Mouse (Mus musculus): ENCODE measurements around the gene Ift80. TPM values are rescaled to one million over a fixed set of nuclear protein-coding genes. Genes with fewer than 3 reads are reported as not detected.

Ift80 gene
- polyA plus RNA-seq, 1 experiment from 2014 or later: 12.8 TPM

GRCm38 (mm10) chr3:68979187-68979586, 25.2 kb downstream of the Ift80 start:
- Histone ChIP-seq H3K4me1 (no peaks in the 10 kb centered on the region), H3K9ac (no peak overlapping the region), H3K9me3 (replicated peaks) (no peaks in the 10 kb centered on the region), H3K27me3 (no peaks in the 10 kb centered on the region), H3K4me3 (no peak overlapping the region), H3K36me3 (ENCODE audit: poor library complexity, severe bottlenecking) (peaks cover 13% of the 10 kb centered on the region), H3K4me2 (no peak overlapping the region), H3K27ac (no peak overlapping the region)
- ATAC-seq: no peak
- WGBS: 84% methylated on average over 10 of the region's 10 CpGs

GRCm38 (mm10) chr3:68977696-68978095, 26.7 kb downstream of the Ift80 start:
- no peak for ATAC-seq
- 98% methylated on average over 4 of the region's 4 CpGs for WGBS
- Histone ChIP-seq H3K27me3 (no peaks in the 10 kb centered on the region), H3K9ac (no peak overlapping the region), H3K27ac (no peak overlapping the region), H3K4me3 (no peak overlapping the region), H3K36me3 (ENCODE audit: poor library complexity, severe bottlenecking) (peaks cover 16% of the 10 kb centered on the region), H3K4me1 (no peaks in the 10 kb centered on the region), H3K4me2 (no peak overlapping the region), H3K9me3 (replicated peaks) (no peaks in the 10 kb centered on the region)

GRCm38 (mm10) chr3:68975533-68976490, 28.6 kb downstream of the Ift80 start:
- ATAC-seq: no peak
- H3K9ac ChIP-seq: no peak overlapping the region
- no peak overlapping the region for H3K4me3 ChIP-seq
- peaks cover 12% of the 10 kb centered on the region for H3K36me3 ChIP-seq (ENCODE audit: poor library complexity, severe bottlenecking)
- no peak overlapping the region for H3K27ac ChIP-seq
- no peak overlapping the region for H3K4me2 ChIP-seq
- H3K27me3 ChIP-seq: no peaks in the 10 kb centered on the region
- no peaks in the 10 kb centered on the region for H3K4me1 ChIP-seq
- 54% methylated on average over 9 of the region's 9 CpGs for WGBS
- H3K9me3 ChIP-seq (replicated peaks): no peaks in the 10 kb centered on the region

- Histone ChIP-seq H3K36me3 (ENCODE audit: poor library complexity, severe bottlenecking) (peaks cover 12% of the 10 kb centered on the region), H3K4me2 (no peak overlapping the region), H3K9ac (no peak overlapping the region), H3K9me3 (replicated peaks) (no peaks in the 10 kb centered on the region), H3K27me3 (no peaks in the 10 kb centered on the region), H3K4me1 (no peaks in the 10 kb centered on the region), H3K27ac (no peak overlapping the region), H3K4me3 (no peak overlapping the region)
- ATAC-seq: no peak
- 93% methylated on average over 8 of the region's 8 CpGs for WGBS
These were observed 29.5 kb downstream of the Ift80 start for GRCm38 (mm10) chr3:68974639-68975532.

GRCm38 (mm10) chr3:68973574-68973973, 30.8 kb downstream of the Ift80 start:
- Histone ChIP-seq H3K27me3 (no peaks in the 10 kb centered on the region), H3K4me3 (no peak overlapping the region), H3K27ac (no peak overlapping the region), H3K9me3 (replicated peaks) (no peaks in the 10 kb centered on the region), H3K4me1 (no peaks in the 10 kb centered on the region), H3K36me3 (ENCODE audit: poor library complexity, severe bottlenecking) (peaks cover 12% of the 10 kb centered on the region), H3K9ac (no peak overlapping the region), H3K4me2 (no peak overlapping the region)
- WGBS: 87% methylated on average over 1 of the region's 1 CpGs
- no peak for ATAC-seq

GRCm38 (mm10) chr3:68969091-68969590, 35.2 kb downstream of the Ift80 start:
- no peaks in the 10 kb centered on the region for H3K9me3 ChIP-seq (replicated peaks)
- ATAC-seq: no peak
- WGBS: 94% methylated on average over 3 of the region's 3 CpGs

GRCm38 (mm10) chr3:68967404-68967803, 37.0 kb downstream of the Ift80 start:
- WGBS: 81% methylated on average over 6 of the region's 6 CpGs

More at GRCm38 (mm10) chr3:68969091-68969590, 35.2 kb downstream of the Ift80 start:
- Histone ChIP-seq H3K27me3 (no peaks in the 10 kb centered on the region), H3K4me2 (no peak overlapping the region), H3K4me1 (no peaks in the 10 kb centered on the region), H3K36me3 (ENCODE audit: poor library complexity, severe bottlenecking) (peaks cover 35% of the 10 kb centered on the region), H3K4me3 (no peak overlapping the region), H3K27ac (no peak overlapping the region), H3K9ac (no peak overlapping the region)

GRCm38 (mm10) chr3:68966527-68967285, 37.7 kb downstream of the Ift80 start:
- no peak for ATAC-seq
- Histone ChIP-seq H3K36me3 (ENCODE audit: poor library complexity, severe bottlenecking) (peaks cover 46% of the 10 kb centered on the region), H3K4me1 (no peaks in the 10 kb centered on the region), H3K27ac (no peak overlapping the region), H3K9ac (no peak overlapping the region), H3K27me3 (no peaks in the 10 kb centered on the region), H3K4me3 (no peak overlapping the region), H3K9me3 (replicated peaks) (no peaks in the 10 kb centered on the region), H3K4me2 (no peak overlapping the region)
- WGBS: 96% methylated on average over 6 of the region's 6 CpGs

More at GRCm38 (mm10) chr3:68967404-68967803, 37.0 kb downstream of the Ift80 start:
- Histone ChIP-seq H3K4me1 (no peaks in the 10 kb centered on the region), H3K9ac (no peak overlapping the region), H3K4me2 (no peak overlapping the region), H3K9me3 (replicated peaks) (no peaks in the 10 kb centered on the region), H3K27me3 (no peaks in the 10 kb centered on the region), H3K36me3 (ENCODE audit: poor library complexity, severe bottlenecking) (peaks cover 41% of the 10 kb centered on the region), H3K27ac (no peak overlapping the region), H3K4me3 (no peak overlapping the region)
- ATAC-seq: no peak

- no peak for ATAC-seq
- H3K4me2 ChIP-seq: no peak overlapping the region
These were observed 39.7 kb downstream of the Ift80 start for GRCm38 (mm10) chr3:68964682-68965081.

GRCm38 (mm10) chr3:68957413-68957812, 47.0 kb downstream of the Ift80 start:
- no peak overlapping the region for H3K4me3 ChIP-seq
- no peak for ATAC-seq
- 77% methylated on average over 3 of the region's 3 CpGs for WGBS
- no peaks in the 10 kb centered on the region for H3K9me3 ChIP-seq (replicated peaks)
- no peak overlapping the region for H3K27ac ChIP-seq
- 0 out of 2 replicates have a peak, but pooled peaks cover 4% of the 10 kb centered on the region for H3K4me1 ChIP-seq
- H3K4me2 ChIP-seq: no peak overlapping the region
- H3K9ac ChIP-seq: no peak overlapping the region
- no peaks in the 10 kb centered on the region for H3K27me3 ChIP-seq
- peaks cover 23% of the 10 kb centered on the region; the same call in 1 of the 2 replicates for H3K36me3 ChIP-seq (ENCODE audit: poor library complexity, severe bottlenecking)

More at GRCm38 (mm10) chr3:68964682-68965081, 39.7 kb downstream of the Ift80 start:
- Histone ChIP-seq H3K4me1 (no peaks in the 10 kb centered on the region), H3K27me3 (no peaks in the 10 kb centered on the region), H3K9me3 (replicated peaks) (no peaks in the 10 kb centered on the region), H3K27ac (no peak overlapping the region), H3K4me3 (no peak overlapping the region), H3K36me3 (ENCODE audit: poor library complexity, severe bottlenecking) (peaks cover 59% of the 10 kb centered on the region), H3K9ac (no peak overlapping the region)

- ATAC-seq: no peak
- Histone ChIP-seq H3K27ac (no peak overlapping the region), H3K4me3 (no peak overlapping the region), H3K9me3 (replicated peaks) (no peaks in the 10 kb centered on the region), H3K4me2 (no peak overlapping the region), H3K9ac (no peak overlapping the region), H3K36me3 (ENCODE audit: poor library complexity, severe bottlenecking) (peaks cover 19% of the 10 kb centered on the region; the same call in 1 of the 2 replicates), H3K27me3 (no peaks in the 10 kb centered on the region), H3K4me1 (0 out of 2 replicates have a peak, but pooled peaks cover 4% of the 10 kb centered on the region)
- 47% methylated on average over 4 of the region's 4 CpGs for WGBS
These were observed 47.9 kb downstream of the Ift80 start for GRCm38 (mm10) chr3:68956454-68956853.
